Mouse (Mus musculus) MEL (cell line): ENCODE measurements at regions not wholly inside any gene's neighbourhood (a gene's known extent, or its start where the extent isn't known, plus 50 kb on each side); places are given as distances from the start of the nearest gene placed in this dataset.

Source experiments
- CTCF ChIP-seq, 3 experiments: IDR thresholded peaks in 2 of 3; conservative IDR thresholded peaks in 1 of 3; 2 replicates each; pipeline ENCODE4 v1.5.1; 2011 to 2012; ENCODE audit warnings: low read length in 3 of 3, low read depth in 2 of 3, mild to moderate bottlenecking in 2 of 3, improper control_type of control experiment in 1 of 3, inconsistent platforms in 1 of 3, mixed read lengths in 1 of 3, moderate library complexity in 1 of 3; ENCODE audit not compliant: control insufficient read depth in 1 of 3, insufficient read depth in 1 of 3, poor library complexity in 1 of 3, severe bottlenecking in 1 of 3
- GATA1 ChIP-seq: IDR thresholded peaks from 2 replicates; pipeline ENCODE4 v1.6.1; 2011; ENCODE audit warnings: low read depth, low read length, improper control_type of control experiment
- MAFK ChIP-seq: IDR thresholded peaks from 2 replicates; pipeline ENCODE4 v1.6.1; 2011; ENCODE audit warnings: low read depth, mild to moderate bottlenecking, low read length, improper control_type of control experiment, borderline replicate concordance
- MEF2A ChIP-seq: IDR thresholded peaks from 2 replicates; pipeline ENCODE4 v1.6.1; 2014; ENCODE audit warnings: low read depth, mild to moderate bottlenecking, inconsistent platforms, low read length, improper control_type of control experiment; ENCODE audit not compliant: poor library complexity, insufficient replicate concordance, severe bottlenecking; ENCODE audit errors: extremely low read depth
- POLR2A ChIP-seq, 2 experiments: IDR thresholded peaks; 2 replicates each; pipeline ENCODE4 v1.6.1; 2011 to 2012; ENCODE audit warnings: low read length in 2 of 2, mild to moderate bottlenecking in 2 of 2, control low read depth in 1 of 2, improper control_type of control experiment in 1 of 2, low read depth in 1 of 2, moderate library complexity in 1 of 2; ENCODE audit not compliant: control insufficient read depth in 1 of 2, insufficient read depth in 1 of 2, poor library complexity in 1 of 2
- SIN3A ChIP-seq: IDR thresholded peaks from 2 replicates; pipeline ENCODE4 v1.6.1; 2012; ENCODE audit warnings: low read length, improper control_type of control experiment, inconsistent platforms
- SMC3 ChIP-seq: IDR thresholded peaks from 2 replicates; pipeline ENCODE4 v1.6.1; 2011; ENCODE audit warnings: low read depth, low read length, improper control_type of control experiment
- TBP ChIP-seq: IDR thresholded peaks from 2 replicates; pipeline ENCODE4 v1.8.0; 2011; ENCODE audit warnings: low read depth, low read length, improper control_type of control experiment
- TCF12 ChIP-seq: IDR thresholded peaks from 2 replicates; pipeline ENCODE4 v1.6.1; 2014; ENCODE audit warnings: low read depth, mild to moderate bottlenecking, inconsistent platforms, low read length, improper control_type of control experiment, moderate library complexity
- USF1 ChIP-seq: IDR thresholded peaks from 2 replicates; pipeline ENCODE4 v1.6.1; 2014; ENCODE audit warnings: low read depth, mild to moderate bottlenecking, inconsistent platforms, low read length, improper control_type of control experiment, moderate library complexity
- ZNF384 ChIP-seq: IDR thresholded peaks from 2 replicates; pipeline ENCODE4 v1.6.1; 2012; ENCODE audit warnings: low read depth, mild to moderate bottlenecking, inconsistent platforms, low read length, improper control_type of control experiment

DNA sequence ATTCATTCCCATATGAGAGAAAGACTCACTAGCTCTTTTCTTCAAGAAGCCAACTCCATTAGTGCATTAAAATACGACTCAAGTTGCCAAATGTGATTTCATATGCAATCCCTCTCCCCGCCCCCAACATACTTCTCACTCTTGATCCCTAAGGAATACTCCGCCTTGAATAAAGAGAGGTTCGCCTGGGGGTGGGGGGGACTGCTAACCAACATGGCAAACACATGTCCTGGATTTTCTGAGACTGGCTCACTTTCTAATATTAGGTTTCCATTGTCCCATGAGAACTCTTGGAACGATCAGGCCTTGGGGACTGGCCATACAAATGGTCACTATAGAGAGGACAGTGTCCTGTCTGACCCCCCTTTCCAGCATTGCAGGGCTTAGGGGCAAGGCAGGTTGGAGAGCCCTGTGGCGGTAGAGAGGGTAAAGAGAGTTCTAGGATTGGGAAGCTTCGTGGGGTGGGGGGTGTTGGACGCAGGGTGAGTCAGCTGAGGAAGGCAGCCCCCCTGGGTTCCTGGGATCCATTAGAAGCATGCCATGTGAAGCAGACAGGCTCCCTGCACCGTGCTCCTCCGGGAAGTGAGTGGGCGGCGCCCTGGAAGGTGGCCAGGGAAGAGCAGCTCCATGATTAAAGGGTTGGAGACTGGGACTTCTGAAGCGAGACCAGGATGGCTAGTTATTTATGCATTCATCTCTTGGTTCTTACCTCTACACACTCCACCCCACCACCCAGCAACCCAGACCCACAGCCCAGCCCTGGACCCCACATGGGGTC, 91.6 kb downstream of the Ephb3 start:
- TF ChIP-seq GATA1 (no peak), SIN3A (no peak), ZNF384 (no peak), SMC3 (no peak), CTCF (IDR thresholded peaks at IDR 0.05 in 2 of 3, conservative IDR thresholded peaks at IDR 0.05 in 1 of 3; ENCODE audit: control insufficient read depth in 1 of 3, insufficient read depth in 1 of 3, low read depth in 2 of 3, low read length in 3 of 3, poor library complexity in 1 of 3, severe bottlenecking in 1 of 3) (no peak), POLR2A (IDR thresholded peaks at IDR 0.05; ENCODE audit: control insufficient read depth in 1 of 2, insufficient read depth in 1 of 2, low read depth in 1 of 2, low read length in 2 of 2, poor library complexity in 1 of 2) (no peak), TBP (no peak), USF1 (no peak), MEF2A (no peak), TCF12 (no peak), MAFK (no peak)
